Mouse (Mus musculus) cerebellum, adult 2 months (tissue): ENCODE measurements around the gene Ccr6. TPM values are rescaled to one million over a fixed set of nuclear protein-coding genes. Genes with fewer than 3 reads are reported as not detected.

ENCODE experiments used
- DNase-seq, 2 experiments: peaks; one replicate each; pipeline ENCODE4 v3.0.0; 2021
- H3K27ac ChIP-seq: fragments of 200-500 bp; 2 replicates; pipeline ENCODE4 v1.5.1; 2012; ENCODE audit warnings: low read length, control low read depth, inconsistent platforms; ENCODE audit not compliant: insufficient read depth
- H3K27me3 ChIP-seq: fragments of 200-500 bp; 2 replicates; pipeline ENCODE4 v1.6.1; 2012; ENCODE audit warnings: inconsistent platforms, mild to moderate bottlenecking, low read length, moderate library complexity; ENCODE audit not compliant: control insufficient read depth, insufficient read depth
- H3K4me1 ChIP-seq: fragments of 200-500 bp; 2 replicates; pipeline ENCODE4 v1.6.1; 2011; ENCODE audit warnings: low read length; ENCODE audit not compliant: control insufficient read depth, insufficient read depth
- H3K4me3 ChIP-seq: fragments of 200-500 bp; replicated peaks from 2 replicates; pipeline ENCODE3; 2011; ENCODE audit warnings: mild to moderate bottlenecking, low read depth, low read length, control low read depth; ENCODE audit not compliant: insufficient read depth
- CTCF ChIP-seq: fragments of 200-500 bp; IDR thresholded peaks from 2 replicates; pipeline ENCODE4 v1.5.1; 2011; ENCODE audit warnings: low read depth, mild to moderate bottlenecking, control low read depth, low read length, moderate library complexity, borderline replicate concordance; ENCODE audit not compliant: insufficient read depth
- POLR2A ChIP-seq: fragments of 200-500 bp; IDR thresholded peaks from 2 replicates; pipeline ENCODE4 v1.6.1; 2011; ENCODE audit warnings: low read length, control low read depth, borderline replicate concordance; ENCODE audit not compliant: insufficient read depth
- WGBS: fragments of 180-500 bp; shearing (Covaris S2); methylation state at CpG from one replicate; pipeline ENCODE4 v1.1.7; 2018; 5-methylcytosine and 5-hydroxymethylcytosine counted together
- polyA plus RNA-seq: library from polyadenylated mRNA; depleted of rRNA; stranded (reverse); fragments of >200 nt; gene quantifications from 2 replicates; pipeline ENCODE4 v1.2.3, GENCODE M21; 2012

Gene Ccr6
- polyA plus RNA-seq, 1 experiment: not detected

- no peaks in the 10 kb centered on the region for H3K27me3 ChIP-seq
- no peak overlapping the region for H3K27ac ChIP-seq
- 95% methylated on average over 5 of the region's 5 CpGs for WGBS
- TF ChIP-seq CTCF (no peak), POLR2A (no peak)
- no peak overlapping the region for H3K4me3 ChIP-seq
- H3K4me1 ChIP-seq: no peaks in the 10 kb centered on the region
- DNase-seq: no peak
Measured at GRCm38 (mm10) chr17:8206691-8207090, 29.2 kb upstream of the Ccr6 start.

- Histone ChIP-seq H3K27me3 (no peaks in the 10 kb centered on the region), H3K4me1 (no peaks in the 10 kb centered on the region), H3K4me3 (no peak overlapping the region), H3K27ac (no peak overlapping the region)
- 95% methylated on average over 2 of the region's 2 CpGs for WGBS
- TF ChIP-seq CTCF: no peak
- no peak for TF ChIP-seq POLR2A
- DNase-seq: no peak
Measured at GRCm38 (mm10) chr17:8209696-8210095, 26.1 kb upstream of the Ccr6 start.

GRCm38 (mm10) chr17:8210170-8210569 is 25.7 kb upstream of the Ccr6 start:
- 64% methylated on average over 3 of the region's 3 CpGs for WGBS
- H3K4me1 ChIP-seq: no peaks in the 10 kb centered on the region
- no peaks in the 10 kb centered on the region for H3K27me3 ChIP-seq
- TF ChIP-seq CTCF (no peak), POLR2A (no peak)
- DNase-seq: no peak
- no peak overlapping the region for H3K27ac ChIP-seq
- H3K4me3 ChIP-seq: no peak overlapping the region

- Histone ChIP-seq H3K4me3 (no peak overlapping the region), H3K27me3 (no peaks in the 10 kb centered on the region), H3K27ac (no peak overlapping the region), H3K4me1 (no peaks in the 10 kb centered on the region)
- TF ChIP-seq CTCF: no peak
- no peak for TF ChIP-seq POLR2A
- no peak for DNase-seq
- WGBS: 70% methylated on average over 10 of the region's 10 CpGs
Measured at GRCm38 (mm10) chr17:8210675-8211074, 25.2 kb upstream of the Ccr6 start.

GRCm38 (mm10) chr17:8211399-8211798 is 24.4 kb upstream of the Ccr6 start:
- Histone ChIP-seq H3K27ac (no peak overlapping the region), H3K4me3 (no peak overlapping the region), H3K27me3 (no peaks in the 10 kb centered on the region), H3K4me1 (no peaks in the 10 kb centered on the region)
- DNase-seq: no peak
- WGBS: 91% methylated on average over 6 of the region's 6 CpGs
- TF ChIP-seq CTCF: no peak

GRCm38 (mm10) chr17:8214369-8214768 is 21.5 kb upstream of the Ccr6 start:
- H3K4me3 ChIP-seq: no peak overlapping the region
- no peak for DNase-seq
- H3K27me3 ChIP-seq: no peaks in the 10 kb centered on the region
- 97% methylated on average over 1 of the region's 1 CpGs for WGBS
- no peak overlapping the region for H3K27ac ChIP-seq
- TF ChIP-seq POLR2A (no peak), CTCF (no peak)
- H3K4me1 ChIP-seq: no peaks in the 10 kb centered on the region

GRCm38 (mm10) chr17:8215016-8215745 is 20.7 kb upstream of the Ccr6 start:
- no peak overlapping the region for H3K4me3 ChIP-seq
- peak in 1 of 2 experiments; percentile 19 for DNase-seq
- no peak overlapping the region for H3K27ac ChIP-seq
- 83% methylated on average over 12 of the region's 12 CpGs for WGBS
- no peaks in the 10 kb centered on the region for H3K4me1 ChIP-seq
- no peaks in the 10 kb centered on the region for H3K27me3 ChIP-seq
- TF ChIP-seq POLR2A: no peak
- no peak for TF ChIP-seq CTCF

- DNase-seq: no peak
- 45% methylated on average over 10 of the region's 10 CpGs for WGBS
- TF ChIP-seq CTCF (no peak), POLR2A (no peak)
- Histone ChIP-seq H3K27me3 (no peaks in the 10 kb centered on the region), H3K27ac (no peak overlapping the region), H3K4me1 (no peaks in the 10 kb centered on the region), H3K4me3 (no peak overlapping the region)
Measured at GRCm38 (mm10) chr17:8223225-8223624, 12.6 kb upstream of the Ccr6 start.

- no peak for DNase-seq
- H3K4me1 ChIP-seq: no peaks in the 10 kb centered on the region
- no peak overlapping the region for H3K27ac ChIP-seq
- 78% methylated on average over 1 of the region's 1 CpGs for WGBS
- H3K27me3 ChIP-seq: no peaks in the 10 kb centered on the region
- H3K4me3 ChIP-seq: no peak overlapping the region
- TF ChIP-seq CTCF (no peak), POLR2A (no peak)
Measured at GRCm38 (mm10) chr17:8224072-8224471, 11.8 kb upstream of the Ccr6 start.
